9 mouse cellular contexts compared by ENCODE assay signal in genomic region chr11:115898886-115899285, GRCm38 (mm10). TPM values are rescaled to one million over a fixed set of nuclear protein-coding genes. Genes with fewer than 3 reads are reported as not detected.
DNase-seq lines count a peak whose midpoint lies in the region; ATAC-seq and TF ChIP-seq lines count a peak whose summit lies in the region.
"Had no signal": no experiment of that assay in that cellular context is flagged by ENCODE, and none has a peak within 500 bp of the region (broad histone marks: within the 10 kb centered on the region; RNA-seq: fewer than 3 reads in every experiment).

No protein-coding gene starts in this region.

- H3K4me1 ChIP-seq in forebrain, embryonic 14.5 days (ENCODE audit: control insufficient read depth, insufficient read depth, low read length) = no peaks in the 10 kb centered on the region
- peaks cover 47% of the 10 kb centered on the region for H3K4me1 ChIP-seq in forebrain, embryonic 10.5 days
- no peaks in the 10 kb centered on the region for H3K4me1 ChIP-seq in cortical plate, adult 2 months (ENCODE audit: control insufficient read depth, insufficient read depth, low read length)

- H3K4me2 ChIP-seq in forebrain, embryonic 14.5 days (ENCODE audit: low read length) = no peak overlapping the region
- H3K4me2 ChIP-seq: midbrain, embryonic 12.5 days had no signal

- H3K27ac ChIP-seq in forebrain, embryonic 14.5 days (ENCODE audit: low read depth, low read length) = no peak overlapping the region
- no peak overlapping the region; the same call in 1 of the 2 replicates for H3K27ac ChIP-seq in forebrain, embryonic 10.5 days
- no peak overlapping the region for H3K27ac ChIP-seq in cortical plate, adult 2 months (ENCODE audit: insufficient read depth, low read length)

- 35% methylated on average over 4 of the region's 4 CpGs for WGBS in forebrain, embryonic 14.5 days
- 36% methylated on average over 4 of the region's 4 CpGs for WGBS in forebrain, embryonic 10.5 days

- TF ChIP-seq CTCF in cortical plate, adult 2 months (IDR thresholded peaks at IDR 0.05; ENCODE audit: extremely low read depth, insufficient read depth, low read length) = peak; percentile 52

- H3K9me3 ChIP-seq in forebrain, embryonic 14.5 days (replicated peaks; ENCODE audit: control insufficient read depth, low read length) = no peaks in the 10 kb centered on the region
- no peaks in the 10 kb centered on the region for H3K9me3 ChIP-seq in forebrain, embryonic 10.5 days
- H3K9me3 ChIP-seq: midbrain, embryonic 12.5 days had no signal

- peaks cover 27% of the 10 kb centered on the region for H3K36me3 ChIP-seq in forebrain, embryonic 14.5 days (ENCODE audit: control insufficient read depth, insufficient read depth, low read length)
- H3K36me3 ChIP-seq in forebrain, embryonic 10.5 days (replicated peaks) = peaks cover 50% of the 10 kb centered on the region

- intact Hi-C loops in left cerebral cortex, postnatal 14 days (cut with DNase I) = no loop called here

- H3K9ac ChIP-seq in forebrain, embryonic 14.5 days (ENCODE audit: low read length) = no peak overlapping the region
- H3K9ac ChIP-seq: midbrain, embryonic 12.5 days had no signal

- no peak overlapping the region for H3K4me3 ChIP-seq in forebrain, embryonic 14.5 days (ENCODE audit: low read depth, low read length)
- no peak overlapping the region for H3K4me3 ChIP-seq in forebrain, embryonic 10.5 days
- no peak overlapping the region for H3K4me3 ChIP-seq in cortical plate, adult 2 months (ENCODE audit: insufficient read depth, low read length)
- H3K4me3 ChIP-seq: midbrain, embryonic 12.5 days had no signal

- no peaks in the 10 kb centered on the region for H3K27me3 ChIP-seq in forebrain, embryonic 14.5 days (replicated peaks; ENCODE audit: control insufficient read depth, insufficient read depth, low read length)
- no peaks in the 10 kb centered on the region for H3K27me3 ChIP-seq in forebrain, embryonic 10.5 days (ENCODE audit: poor library complexity, severe bottlenecking)
- H3K27me3 ChIP-seq: midbrain, embryonic 12.5 days had no signal

- TF ChIP-seq POLR2A in cortical plate, adult 2 months (IDR thresholded peaks at IDR 0.05; ENCODE audit: extremely low read depth, insufficient read depth, low read length) = no peak

- DNase-seq in forebrain, embryonic 14.5 days (ENCODE audit: low spot score) = peak; percentile 11
- DNase-seq in forebrain, embryonic 10.5 days (ENCODE audit: extremely low spot score, low spot score) = no peak
- DNase-seq in ES-CJ7 (ENCODE audit: low read depth, low spot score) = peak; percentile 51
- peak; percentile 42 to 78 for DNase-seq in left cerebral cortex, postnatal 14 days (ENCODE audit: low spot score in 2 of 2)
- DNase-seq in thymus, postnatal 10 days (ENCODE audit: low spot score in 2 of 2) = peak; percentile 68 to 88

- no peak for ATAC-seq in forebrain, embryonic 14.5 days
- ATAC-seq in hematopoietic stem cell, adult 5-6 weeks (replicated peaks in 1 of 2; ENCODE audit: insufficient read depth in 1 of 2, low FRiP score in 2 of 2, low TSS enrichment in 1 of 2, low read depth in 1 of 2, poor library complexity in 2 of 2, severe bottlenecking in 2 of 2) = peak; percentile 13 to 23; a peak in 1 of 4 replicates
- ATAC-seq in monocyte, adult 5-6 weeks (replicated peaks; ENCODE audit: insufficient number of reproducible peaks, low FRiP score, low TSS enrichment, poor library complexity, severe bottlenecking) = 0 out of 2 replicates have a peak, but pooled peaks have one; percentile 9

RNA-seq across cellular contexts. Expression of gene Smim5, which starts 0.9 kb away (rescaled TPM):
- 0.52 and 1.6 TPM in 2 replicates for polyA plus RNA-seq in forebrain, embryonic 14.5 days (2014; fragmentation: Nextera tagmentation; extraction: Ambion mirVana)
- 1.2 and 2.4 TPM in 2 replicates for polyA plus RNA-seq in forebrain, embryonic 10.5 days (2016; fragmentation: Nextera tagmentation; extraction: Ambion mirVana)
- polyA plus RNA-seq in cortical plate, adult 2 months (2012; rRNA removed) = 0.57 and 0.58 TPM in 2 replicates
- 7.3 and 32.0 TPM in 2 replicates for total RNA-seq in hematopoietic stem cell, adult 5-6 weeks (2017)
- under 1 TPM in 1 of 2 experiments, not detected in 1; 0.33 TPM for total RNA-seq in left cerebral cortex, postnatal 14 days (2021)
- total RNA-seq in monocyte, adult 5-6 weeks (2017) = 0.87 to 5.0 TPM (median 0.96 TPM) in 3 replicates

RNA-seq across cellular contexts. Expression of gene Smim6, which starts 12.9 kb away (rescaled TPM):
- polyA plus RNA-seq in forebrain, embryonic 14.5 days (2014; fragmentation: Nextera tagmentation; extraction: Ambion mirVana) = 0.18 and 0.22 TPM in 2 replicates
- 0.83 and 1.7 TPM in 2 replicates for polyA plus RNA-seq in forebrain, embryonic 10.5 days (2016; fragmentation: Nextera tagmentation; extraction: Ambion mirVana)
- polyA plus RNA-seq in cortical plate, adult 2 months (2012; rRNA removed) = not detected in 2 replicates
- total RNA-seq in hematopoietic stem cell, adult 5-6 weeks (2017) = 3.8 and 6.6 TPM in 2 replicates
- not detected for total RNA-seq in left cerebral cortex, postnatal 14 days (2021)
- total RNA-seq in monocyte, adult 5-6 weeks (2017) = 0.49 TPM in 1 of 3 replicates, not detected in the others

RNA-seq across cellular contexts. Expression of gene Sap30bp, which starts 34.2 kb away (rescaled TPM):
- 55.8 and 56.5 TPM in 2 replicates for polyA plus RNA-seq in forebrain, embryonic 14.5 days (2014; fragmentation: Nextera tagmentation; extraction: Ambion mirVana)
- polyA plus RNA-seq in forebrain, embryonic 10.5 days (2016; fragmentation: Nextera tagmentation; extraction: Ambion mirVana) = 50.3 and 52.2 TPM in 2 replicates
- 51.2 and 57.0 TPM in 2 replicates for polyA plus RNA-seq in cortical plate, adult 2 months (2012; rRNA removed)
- 116 and 170 TPM in 2 replicates for total RNA-seq in hematopoietic stem cell, adult 5-6 weeks (2017)
- total RNA-seq in left cerebral cortex, postnatal 14 days (2021) = 10 to 100 TPM; 43.2 to 50.7 TPM
- total RNA-seq in monocyte, adult 5-6 weeks (2017) = 109 to 210 TPM (median 121 TPM) in 3 replicates

RNA-seq across cellular contexts. Expression of gene Recql5, which starts 34.4 kb away (rescaled TPM):
- polyA plus RNA-seq in forebrain, embryonic 14.5 days (2014; fragmentation: Nextera tagmentation; extraction: Ambion mirVana) = 16.5 and 20.4 TPM in 2 replicates
- 35.0 and 36.6 TPM in 2 replicates for polyA plus RNA-seq in forebrain, embryonic 10.5 days (2016; fragmentation: Nextera tagmentation; extraction: Ambion mirVana)
- polyA plus RNA-seq in cortical plate, adult 2 months (2012; rRNA removed) = 31.7 and 36.4 TPM in 2 replicates
- 13.6 and 14.8 TPM in 2 replicates for total RNA-seq in hematopoietic stem cell, adult 5-6 weeks (2017)
- total RNA-seq in left cerebral cortex, postnatal 14 days (2021) = 10 to 100 TPM; 19.8 to 22.4 TPM
- total RNA-seq in monocyte, adult 5-6 weeks (2017) = 16.2 to 25.6 TPM (median 23.2 TPM) in 3 replicates

RNA-seq across cellular contexts. Expression of gene Myo15b, which starts 40.7 kb away (rescaled TPM):
- polyA plus RNA-seq in forebrain, embryonic 14.5 days (2014; fragmentation: Nextera tagmentation; extraction: Ambion mirVana) = not detected in 2 replicates
- polyA plus RNA-seq in forebrain, embryonic 10.5 days (2016; fragmentation: Nextera tagmentation; extraction: Ambion mirVana) = 0.06 and 0.11 TPM in 2 replicates
- polyA plus RNA-seq in cortical plate, adult 2 months (2012; rRNA removed) = 1.1 TPM in 2 replicates
- 0.60 and 0.75 TPM in 2 replicates for total RNA-seq in hematopoietic stem cell, adult 5-6 weeks (2017)
- under 1 TPM; 0.13 to 0.17 TPM for total RNA-seq in left cerebral cortex, postnatal 14 days (2021)
- not detected in 3 replicates for total RNA-seq in monocyte, adult 5-6 weeks (2017)
